In the genomic region with DNA sequence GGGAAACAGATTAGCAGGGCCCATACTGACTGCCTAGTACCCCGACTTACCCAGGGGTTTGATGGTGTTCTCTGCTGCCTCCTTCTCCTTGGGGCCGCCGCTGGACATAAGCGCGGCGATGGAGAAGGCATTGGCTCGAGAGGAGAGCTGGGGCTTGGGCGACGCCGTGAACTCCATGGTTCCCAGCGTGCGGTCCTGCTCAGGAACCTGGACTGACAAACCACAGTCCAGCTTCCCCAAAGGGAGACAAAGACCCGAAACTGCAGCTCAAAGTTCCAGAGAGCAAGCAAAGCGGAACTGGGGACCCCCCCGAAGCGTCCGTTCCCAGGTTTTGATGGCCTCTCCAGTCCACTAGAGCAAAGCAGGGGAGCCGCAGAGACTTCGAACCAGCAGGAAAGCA, we compare ENCODE assay signal across 9 mouse cellular contexts. TPM values are rescaled to one million over a fixed set of nuclear protein-coding genes. Genes with fewer than 3 reads are reported as not detected.
DNase-seq lines count a peak whose midpoint lies in the region; ATAC-seq and TF ChIP-seq lines count a peak whose summit lies in the region.
"Had no signal": no experiment of that assay in that cellular context is flagged by ENCODE, and none has a peak within 500 bp of the region (broad histone marks: within the 10 kb centered on the region; RNA-seq: fewer than 3 reads in every experiment).

No protein-coding gene starts in this region.

- H3K36me3 ChIP-seq in ES-E14 (ENCODE audit: control insufficient read depth, insufficient read depth, low read length, poor library complexity, severe bottlenecking) = no peaks in the 10 kb centered on the region
- H3K36me3 ChIP-seq in heart, postnatal 0 days (replicated peaks; ENCODE audit: control insufficient read depth, insufficient read depth, low read length) = 0 out of 2 replicates have a peak, but pooled peaks cover 4% of the 10 kb centered on the region
- no peaks in the 10 kb centered on the region for H3K36me3 ChIP-seq in liver, embryonic 14.5 days (replicated peaks; ENCODE audit: control insufficient read depth, insufficient read depth, low read depth)

- H3K4me1 ChIP-seq in ES-E14 (ENCODE audit: control insufficient read depth in 2 of 2, insufficient read depth in 2 of 2, low read length in 2 of 2, poor library complexity in 1 of 2) = peaks cover 0 to 7% of the 10 kb centered on the region in 2 experiments; a peak in 1 of 4 replicates
- peaks cover 3% of the 10 kb centered on the region for H3K4me1 ChIP-seq in heart, postnatal 0 days (ENCODE audit: control insufficient read depth, insufficient read depth)
- H3K4me1 ChIP-seq in liver, embryonic 14.5 days (replicated peaks; ENCODE audit: control insufficient read depth in 2 of 2, insufficient read depth in 2 of 2, low read length in 1 of 2) = no peaks in the 10 kb centered on the region

- 2% methylated on average over 19 of the region's 19 CpGs for WGBS in heart, postnatal 0 days
- WGBS in liver, embryonic 14.5 days (ENCODE audit: insufficient replicate concordance) = under 1% methylated on average over 19 of the region's 19 CpGs

- H3K27ac ChIP-seq in gastrocnemius, adult 2 months = no peak overlapping the region
- H3K27ac ChIP-seq in ES-E14 (ENCODE audit: insufficient read depth, low read depth, low read length, poor library complexity, severe bottlenecking) = no peak overlapping the region
- H3K27ac ChIP-seq in heart, postnatal 0 days (ENCODE audit: low read depth) = peak overlapping the region; percentile 97
- H3K27ac ChIP-seq in liver, embryonic 14.5 days = no peak overlapping the region

- H3K9me3 ChIP-seq in ES-E14 (ENCODE audit: control insufficient read depth, insufficient read depth, low read depth, low read length) = no peaks in the 10 kb centered on the region
- no peaks in the 10 kb centered on the region for H3K9me3 ChIP-seq in heart, postnatal 0 days (replicated peaks; ENCODE audit: control insufficient read depth, low read length)
- H3K9me3 ChIP-seq in liver, embryonic 14.5 days (ENCODE audit: control insufficient read depth, low read length) = no peaks in the 10 kb centered on the region

- peak overlapping the region; percentile 66 for H3K4me2 ChIP-seq in heart, postnatal 0 days (ENCODE audit: low read depth, low read length)
- H3K4me2 ChIP-seq in liver, embryonic 14.5 days (ENCODE audit: low read depth) = peak overlapping the region; percentile 29

- no peak for TF ChIP-seq CTCF in gastrocnemius, adult 2 months (IDR thresholded peaks at IDR 0.05)
- no peak for TF ChIP-seq CTCF in heart, postnatal 0 days (IDR thresholded peaks at IDR 0.05; ENCODE audit: low read depth)
- no peak for TF ChIP-seq CTCF in liver, embryonic 14.5 days (IDR thresholded peaks at IDR 0.05; ENCODE audit: low read depth)

- no peak for TF ChIP-seq EP300 in heart, postnatal 0 days (IDR thresholded peaks at IDR 0.05; ENCODE audit: low read depth)
- no peak for TF ChIP-seq EP300 in liver, embryonic 14.5 days (IDR thresholded peaks at IDR 0.05; ENCODE audit: low read depth)

- 0 out of 2 replicates have a peak, but pooled peaks cover 5% of the 10 kb centered on the region for H3K27me3 ChIP-seq in heart, postnatal 0 days (ENCODE audit: control insufficient read depth, insufficient read depth, low read length)
- peaks cover 83% of the 10 kb centered on the region for H3K27me3 ChIP-seq in liver, embryonic 14.5 days (ENCODE audit: control insufficient read depth, insufficient read depth, low read length)

- 0 out of 2 replicates have a peak, but pooled peaks have one; percentile 1 for ATAC-seq in heart, postnatal 0 days (ENCODE audit: insufficient read depth, low read depth)
- no peak for ATAC-seq in liver, embryonic 14.5 days (ENCODE audit: insufficient read depth)
- no peak for ATAC-seq in erythroblast, adult 5-6 weeks (replicated peaks; ENCODE audit: low FRiP score, poor library complexity, severe bottlenecking)
- ATAC-seq in megakaryocyte progenitor cell, adult 5-6 weeks (replicated peaks; ENCODE audit: poor library complexity) = no peak

- no peak for DNase-seq in gastrocnemius, adult 2 months
- DNase-seq in gastrocnemius, postnatal 36 days = no peak
- no peak for DNase-seq in ES-E14 (ENCODE audit: low read depth, low spot score)
- DNase-seq in heart, postnatal 0 days (ENCODE audit: low spot score) = no peak
- no peak for DNase-seq in liver, embryonic 14.5 days (ENCODE audit: low read depth in 3 of 3, low spot score in 3 of 3)
- no peak for DNase-seq in frontal cortex, postnatal 25 days (ENCODE audit: low spot score in 2 of 2)
- DNase-seq: gastrocnemius, postnatal 10 days had no signal

- H3K9ac ChIP-seq in ES-E14 (ENCODE audit: insufficient read depth, low read depth, low read length, poor library complexity, severe bottlenecking) = no peak overlapping the region
- H3K9ac ChIP-seq in heart, postnatal 0 days (replicated peaks; ENCODE audit: low read depth, low read length) = peak overlapping the region; percentile 89
- H3K9ac ChIP-seq in liver, embryonic 14.5 days (replicated peaks) = no peak overlapping the region; the same call in 1 of the 2 replicates

- peak overlapping the region; percentile 43; the same call in 1 of the 2 replicates for H3K4me3 ChIP-seq in gastrocnemius, adult 2 months
- peak overlapping the region; percentile 55 to 65 for H3K4me3 ChIP-seq in ES-E14 (ENCODE audit: insufficient read depth in 1 of 2, low read depth in 1 of 2, low read length in 2 of 2, poor library complexity in 1 of 2, severe bottlenecking in 1 of 2)
- H3K4me3 ChIP-seq in heart, postnatal 0 days (ENCODE audit: low read depth, low read length) = peak overlapping the region; percentile 64
- peak overlapping the region; percentile 5 to 23 for H3K4me3 ChIP-seq in liver, embryonic 14.5 days (ENCODE audit: insufficient read depth in 1 of 2, low read depth in 2 of 2, low read length in 2 of 2)

- in situ Hi-C loops in ES-E14 (cut with MboI; ENCODE audit: low sequenced_read_pairs in 2 of 2, unreplicated experiment in 2 of 2) = loop anchor here in 1 of 2 experiments (25.0 kb wide), 1 partner anchor 214 kb away; no protein-coding TSS in a partner anchor

- intact Hi-C loops in gastrocnemius, adult 2 months (cut with DNase I) = no loop called here
- intact Hi-C loops in gastrocnemius, postnatal 36 days (cut with DNase I) = no loop called here

TF ChIP-seq in ES-E14, 5 proteins besides CTCF, POLR2A, EP300 and RAD21:
- no peak for TF ChIP-seq ZNF384 (IDR thresholded peaks at IDR 0.05; ENCODE audit: low read depth, low read length)
- TF ChIP-seq HCFC1 (IDR thresholded peaks at IDR 0.05; ENCODE audit: borderline replicate concordance, insufficient read depth, low read length) = no peak
- no peak for TF ChIP-seq ZC3H11A (IDR thresholded peaks at IDR 0.05; ENCODE audit: borderline replicate concordance, low read depth, low read length)
- no peak for TF ChIP-seq CHD2 (IDR thresholded peaks at IDR 0.05; ENCODE audit: low read depth, low read length)
- no peak for TF ChIP-seq MAFK (IDR thresholded peaks at IDR 0.05; ENCODE audit: insufficient read depth, low read depth, low read length)

RNA-seq across cellular contexts. Expression of gene Tbx20, which starts 0.4 kb away (rescaled TPM):
- total RNA-seq in gastrocnemius, adult 2 months (2021) = not detected
- not detected for total RNA-seq in gastrocnemius, postnatal 36 days (2021)
- 1.1 and 5.5 TPM in 2 replicates for total RNA-seq in ES-E14 (2012; rRNA removed)
- 500 and 554 TPM in 2 replicates for total RNA-seq in heart, postnatal 0 days (2014; rRNA removed; ENCODE audit: low replicate concordance)
- 36.9 and 51.2 TPM in 2 replicates for polyA plus RNA-seq in heart, postnatal 0 days (2015; fragmentation: Nextera tagmentation; extraction: Ambion mirVana)
- 0.29 and 0.46 TPM in 2 replicates for polyA plus RNA-seq in liver, embryonic 14.5 days (2012; rRNA removed)
- 0.29 and 0.47 TPM in 2 replicates for polyA plus RNA-seq in liver, embryonic 14.5 days (2014; fragmentation: Nextera tagmentation; extraction: Ambion mirVana)
- not detected in 2 replicates for total RNA-seq in erythroblast, adult 5-6 weeks (2015; ENCODE audit: low replicate concordance)
- total RNA-seq in erythroblast, adult 5-6 weeks (2017; ENCODE audit: low replicate concordance) = not detected in 2 replicates
- not detected in 2 replicates for total RNA-seq in megakaryocyte progenitor cell, adult 5-6 weeks (2015)
- not detected in 2 replicates for total RNA-seq in megakaryocyte progenitor cell, adult 5-6 weeks (2017)
- total RNA-seq: gastrocnemius, postnatal 10 days had no signal

Comparison
In these comparisons a context has a peak if more than half of its experiments do, and no peak if none do; other contexts are left out.
1. H3K4me3 ChIP-seq: peak in every context shown above with its lines; median percentile 64 in heart, postnatal 0 days; 60 in ES-E14; 43 in gastrocnemius, adult 2 months; 14 in liver, embryonic 14.5 days.
2. RNA of gene Tbx20, which starts 0.4 kb away (total RNA-seq): 500 to 554 TPM in heart, postnatal 0 days; 1.1 to 5.5 TPM in ES-E14, not detected in gastrocnemius, adult 2 months, not detected in gastrocnemius, postnatal 36 days, not detected in erythroblast, adult 5-6 weeks and not detected in megakaryocyte progenitor cell, adult 5-6 weeks; every median in the first group is over 10 times any median in the second.